Mouse (Mus musculus) neural tube, embryonic 11.5 days (tissue): ENCODE measurements at regions not wholly inside any gene's neighbourhood (a gene's known extent, or its start where the extent isn't known, plus 50 kb on each side); places are given as distances from the start of the nearest gene placed in this dataset.
A peak's percentile ranks its signal among the peaks of the same experiment; 100 is the strongest.

ENCODE experiments used
- ATAC-seq: fragments of 200-750 bp; cut with Nextera tagmentation; 2 replicates; pipeline ENCODE4 v1.8.0; 2017; ENCODE audit warnings: moderate number of reproducible peaks, mild to moderate bottlenecking, moderate TSS enrichment, moderate library complexity; ENCODE audit not compliant: insufficient read depth, low FRiP score, low TSS enrichment
- DNase-seq: peaks from one replicate; pipeline ENCODE4 v3.0.0-alpha.2; 2015; ENCODE audit warnings: low spot score
- H3K27ac ChIP-seq: fragments of 300-500 bp; sonication (generic); 2 replicates; pipeline ENCODE4 v1.5.1; 2014; ENCODE audit warnings: low read depth, mild to moderate bottlenecking, low read length
- H3K27me3 ChIP-seq: fragments of 300-500 bp; sonication (generic); 2 replicates; pipeline ENCODE4 v1.6.1; 2014; ENCODE audit warnings: mild to moderate bottlenecking, low read length, mixed read lengths; ENCODE audit not compliant: control insufficient read depth, insufficient read depth
- H3K36me3 ChIP-seq: fragments of 300-500 bp; sonication (generic); 2 replicates; pipeline ENCODE4 v1.6.1; 2014; ENCODE audit warnings: mild to moderate bottlenecking, low read length, moderate library complexity, mixed read lengths; ENCODE audit not compliant: control insufficient read depth, insufficient read depth
- H3K4me1 ChIP-seq: fragments of 300-500 bp; sonication (generic); 2 replicates; pipeline ENCODE4 v1.6.1; 2014; ENCODE audit warnings: low read length, mixed read lengths; ENCODE audit not compliant: control insufficient read depth, insufficient read depth
- H3K4me2 ChIP-seq: fragments of 300-500 bp; sonication (generic); 2 replicates; pipeline ENCODE4 v1.6.1; 2014; ENCODE audit warnings: low read depth, mild to moderate bottlenecking, moderate library complexity
- H3K4me3 ChIP-seq: fragments of 300-500 bp; sonication (generic); 2 replicates; pipeline ENCODE4 v1.5.1; 2014; ENCODE audit warnings: low read depth, low read length
- H3K9ac ChIP-seq: fragments of 300-500 bp; sonication (generic); 2 replicates; pipeline ENCODE4 v1.6.1; 2014; ENCODE audit warnings: mild to moderate bottlenecking, low read length
- H3K9me3 ChIP-seq: fragments of 300-500 bp; sonication (generic); 2 replicates; pipeline ENCODE4 v1.6.1; 2016; ENCODE audit warnings: low read length; ENCODE audit not compliant: control insufficient read depth
- WGBS: fragments of 180-500 bp; shearing (Covaris S2); extraction: QIAGEN DNeasy Blood & Tissue Kit; methylation state at CpG from one replicate; pipeline ENCODE4 v1.1.7; 2014; 5-methylcytosine and 5-hydroxymethylcytosine counted together

DNA sequence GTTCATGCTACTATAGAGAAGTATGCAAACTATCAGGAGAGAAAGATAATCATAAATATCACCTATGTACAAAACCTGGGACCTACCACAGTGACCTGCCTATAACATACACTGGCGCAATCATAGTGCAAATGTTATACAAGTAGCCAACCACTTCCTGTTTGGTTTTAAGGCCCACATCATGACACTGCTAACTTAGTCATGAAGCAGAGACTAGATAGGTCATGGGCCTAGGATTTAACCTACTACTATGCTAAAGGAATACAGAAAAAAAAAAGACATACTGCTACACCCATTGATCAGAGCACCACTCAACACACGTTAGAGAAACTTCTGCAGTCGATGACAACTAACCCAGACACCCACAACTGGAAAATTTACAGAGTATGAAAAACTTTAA, 498.6 kb upstream of the Acvr2a start:
- WGBS = 91% methylated on average over 3 of the region's 3 CpGs
- Histone ChIP-seq H3K36me3 (no peaks in the 10 kb centered on the region), H3K4me3 (no peak overlapping the region), H3K27ac (no peak overlapping the region), H3K4me1 (peaks cover 13% of the 10 kb centered on the region; the same call in 1 of the 2 replicates), H3K9ac (no peak overlapping the region), H3K27me3 (no peaks in the 10 kb centered on the region), H3K9me3 (no peaks in the 10 kb centered on the region), H3K4me2 (no peak overlapping the region)
- DNase-seq (no peak), ATAC-seq (no peak)

DNA sequence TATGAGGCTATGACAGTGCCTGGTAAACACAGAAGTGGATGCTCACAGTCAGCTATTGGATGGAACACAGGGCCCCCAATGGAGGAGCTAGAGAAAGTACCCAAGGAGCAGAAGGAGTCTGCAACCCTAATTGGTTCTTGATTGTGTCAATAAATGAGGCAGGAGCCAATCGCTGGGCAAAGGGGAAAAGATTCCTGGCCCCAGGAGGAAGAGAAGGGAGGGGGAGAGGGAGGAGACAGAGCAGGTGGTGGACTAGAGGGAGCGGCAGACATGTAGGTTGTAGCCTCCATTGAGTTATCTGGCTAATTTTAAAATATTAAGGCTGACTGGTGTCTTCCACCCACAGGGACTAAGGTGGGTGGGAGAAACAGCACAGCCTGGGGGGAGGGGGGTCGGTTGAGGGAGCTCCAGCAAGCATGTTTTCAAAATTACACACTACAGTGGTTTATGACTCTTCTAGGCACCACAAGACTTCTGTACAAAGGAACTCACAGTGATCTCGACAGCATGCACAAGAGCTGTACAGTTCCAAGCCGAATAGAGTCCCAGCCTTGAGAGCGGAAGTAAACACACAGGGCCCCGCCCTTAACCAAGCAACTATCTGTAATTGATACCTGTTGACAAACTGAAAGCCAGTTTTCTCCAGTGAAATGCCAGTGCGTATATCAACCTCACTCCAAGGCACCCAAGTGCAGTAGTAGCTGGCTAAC, 497.6 kb upstream of the Acvr2a start:
- Histone ChIP-seq H3K27ac (no peak overlapping the region), H3K36me3 (no peaks in the 10 kb centered on the region), H3K4me2 (no peak overlapping the region), H3K4me1 (peaks cover 13% of the 10 kb centered on the region; the same call in 1 of the 2 replicates), H3K9ac (no peak overlapping the region), H3K27me3 (no peaks in the 10 kb centered on the region), H3K4me3 (no peak overlapping the region), H3K9me3 (no peaks in the 10 kb centered on the region)
- DNase-seq (no peak), ATAC-seq (no peak)
- WGBS = 82% methylated on average over 8 of the region's 8 CpGs

DNA sequence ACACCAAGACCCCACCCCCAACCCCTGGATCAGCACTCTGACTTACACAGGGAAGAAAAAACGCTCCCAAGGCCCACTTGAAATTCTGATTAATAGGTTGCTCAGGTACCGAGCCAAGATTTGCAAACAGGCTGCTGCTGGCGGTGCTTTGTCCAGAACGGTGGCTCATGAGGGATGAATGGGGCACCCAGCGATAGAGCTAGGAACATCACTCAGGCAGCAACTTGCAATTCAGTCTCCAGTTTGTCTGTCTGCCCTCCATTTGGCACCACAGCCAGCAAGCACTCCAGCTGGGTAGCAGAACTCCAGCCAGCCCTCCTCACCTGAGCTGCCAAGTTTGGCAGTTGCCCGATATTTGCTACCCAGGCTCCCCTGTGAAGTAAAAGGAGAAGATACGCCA, 496.1 kb upstream of the Acvr2a start:
- Histone ChIP-seq H3K4me3 (no peak overlapping the region), H3K4me1 (peaks cover 13% of the 10 kb centered on the region; the same call in 1 of the 2 replicates), H3K27ac (peak overlapping the region; percentile 67), H3K4me2 (peak overlapping the region; percentile 1; the same call in 1 of the 2 replicates), H3K9me3 (no peaks in the 10 kb centered on the region), H3K9ac (no peak overlapping the region), H3K27me3 (no peaks in the 10 kb centered on the region), H3K36me3 (no peaks in the 10 kb centered on the region)
- peak; percentile 53 for DNase-seq
- 38% methylated on average over 7 of the region's 7 CpGs for WGBS
- ATAC-seq = peak; percentile 8; the same call in 1 of the 2 replicates

DNA sequence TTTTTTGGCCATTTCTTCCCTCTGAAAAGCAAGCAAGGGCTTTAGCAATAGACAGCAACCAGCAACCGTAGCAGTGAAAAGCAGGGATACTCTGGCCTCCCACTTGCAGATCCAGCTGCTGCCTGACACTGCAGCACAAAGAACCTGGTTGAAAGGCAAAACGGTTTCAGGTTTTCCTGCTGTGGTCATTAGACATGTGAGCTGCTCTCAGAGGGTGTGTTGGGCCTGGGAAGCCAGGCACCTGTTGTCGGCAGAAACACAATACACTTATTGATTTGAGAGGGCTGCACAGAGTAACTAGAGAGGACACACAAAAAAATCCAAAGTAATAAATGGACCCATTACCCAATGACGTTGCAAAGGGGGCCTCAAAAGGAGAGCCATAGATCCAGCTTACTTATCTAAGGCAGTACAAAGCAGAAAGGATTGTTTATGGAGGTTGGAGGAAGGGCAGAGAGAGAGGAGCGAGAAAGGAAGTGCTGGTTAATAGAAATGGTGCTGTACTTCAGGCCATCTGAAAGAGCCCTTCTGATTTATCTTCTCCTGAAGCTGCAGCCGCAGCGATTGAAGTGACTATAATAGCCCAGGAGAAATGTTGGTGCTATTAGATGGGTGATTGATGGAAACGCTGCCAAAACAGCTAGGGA, 495.4 kb upstream of the Acvr2a start:
- peak; percentile 69 for DNase-seq
- no peaks in the 10 kb centered on the region for H3K27me3 ChIP-seq
- H3K27ac ChIP-seq = peak overlapping the region; percentile 67
- peak; percentile 78 for ATAC-seq
- no peaks in the 10 kb centered on the region for H3K36me3 ChIP-seq
- no peak overlapping the region for H3K4me3 ChIP-seq
- no peak overlapping the region for H3K9ac ChIP-seq
- peaks cover 13% of the 10 kb centered on the region; the same call in 1 of the 2 replicates for H3K4me1 ChIP-seq
- no peaks in the 10 kb centered on the region for H3K9me3 ChIP-seq
- H3K4me2 ChIP-seq = no peak overlapping the region
- 7% methylated on average over 8 of the region's 8 CpGs for WGBS

DNA sequence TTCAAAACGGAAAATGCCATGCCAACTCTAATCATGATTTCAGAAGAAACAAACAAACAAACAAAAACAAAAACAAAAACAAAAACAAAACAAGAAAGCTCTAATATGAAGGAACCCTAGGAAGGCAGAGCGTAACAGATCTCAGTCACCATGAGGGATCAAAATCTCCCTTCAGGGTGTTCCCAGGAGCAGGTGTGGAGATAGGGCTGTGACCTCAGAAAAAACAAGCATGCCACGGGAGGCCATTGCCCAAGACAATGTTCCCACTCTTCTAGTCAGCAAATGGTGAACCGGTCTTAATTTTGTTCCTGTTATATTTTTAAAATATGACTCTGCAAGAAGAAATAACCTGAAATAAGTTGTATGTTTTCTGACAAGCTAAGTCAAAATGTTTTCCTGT, 492.4 kb upstream of the Acvr2a start:
- no peak overlapping the region for H3K27ac ChIP-seq
- no peak for ATAC-seq
- H3K4me2 ChIP-seq = no peak overlapping the region
- H3K36me3 ChIP-seq = no peaks in the 10 kb centered on the region
- no peak for DNase-seq
- peaks cover 13% of the 10 kb centered on the region; the same call in 1 of the 2 replicates for H3K4me1 ChIP-seq
- WGBS = 82% methylated on average over 4 of the region's 4 CpGs
- no peak overlapping the region for H3K9ac ChIP-seq
- H3K4me3 ChIP-seq = no peak overlapping the region
- H3K27me3 ChIP-seq = no peaks in the 10 kb centered on the region
- no peaks in the 10 kb centered on the region for H3K9me3 ChIP-seq

DNA sequence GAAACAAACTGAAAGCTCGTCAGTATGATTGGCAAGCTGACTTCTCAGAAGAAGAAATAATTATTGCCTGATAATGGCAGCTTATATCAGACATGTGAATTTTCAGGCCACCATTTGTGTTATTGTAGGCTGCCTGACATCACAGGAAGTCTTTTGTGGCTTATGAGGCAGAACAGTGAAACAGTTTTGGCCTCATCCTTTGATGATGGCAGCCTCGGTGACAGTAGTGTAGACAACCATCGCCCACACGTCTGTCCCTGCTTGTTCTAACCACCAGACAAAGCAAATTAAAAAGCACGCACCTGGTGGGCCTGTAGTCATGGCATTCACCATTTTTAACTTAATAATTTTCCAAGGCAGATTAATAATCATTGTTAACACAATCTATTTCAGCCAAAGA, 491.6 kb upstream of the Acvr2a start:
- no peak overlapping the region for H3K4me2 ChIP-seq
- H3K9me3 ChIP-seq = no peaks in the 10 kb centered on the region
- H3K9ac ChIP-seq = no peak overlapping the region
- H3K27ac ChIP-seq = no peak overlapping the region
- no peaks in the 10 kb centered on the region for H3K36me3 ChIP-seq
- WGBS = 82% methylated on average over 5 of the region's 5 CpGs
- H3K4me1 ChIP-seq = peaks cover 13% of the 10 kb centered on the region; the same call in 1 of the 2 replicates
- ATAC-seq (no peak), DNase-seq (no peak)
- H3K4me3 ChIP-seq = no peak overlapping the region
- H3K27me3 ChIP-seq = no peaks in the 10 kb centered on the region

DNA sequence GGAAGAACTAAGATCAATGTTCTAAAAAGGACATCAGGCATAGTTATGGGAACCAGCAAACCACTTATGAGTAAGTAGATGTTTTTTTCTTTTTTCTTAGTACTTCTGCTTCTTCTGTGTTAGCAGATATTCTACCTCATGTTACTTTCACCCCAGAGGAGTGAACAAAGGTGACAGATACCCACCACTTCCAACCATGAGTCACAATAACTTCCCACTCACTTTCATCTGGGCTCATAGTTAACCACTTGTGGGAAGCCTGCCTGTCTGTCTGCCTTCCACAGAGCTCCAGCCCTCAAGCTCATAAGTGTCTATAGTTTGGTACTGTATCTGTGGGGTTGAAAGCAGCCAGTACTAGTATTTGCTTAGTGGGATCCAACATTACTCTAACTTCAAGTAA, 485.7 kb upstream of the Acvr2a start:
- H3K9ac ChIP-seq = no peak overlapping the region
- no peak for DNase-seq
- H3K4me3 ChIP-seq = no peak overlapping the region
- no peak overlapping the region for H3K4me2 ChIP-seq
- no peak overlapping the region for H3K27ac ChIP-seq
- no peaks in the 10 kb centered on the region for H3K27me3 ChIP-seq
- no peaks in the 10 kb centered on the region for H3K36me3 ChIP-seq
- no peaks in the 10 kb centered on the region for H3K4me1 ChIP-seq
- no peak for ATAC-seq
- no peaks in the 10 kb centered on the region for H3K9me3 ChIP-seq

DNA sequence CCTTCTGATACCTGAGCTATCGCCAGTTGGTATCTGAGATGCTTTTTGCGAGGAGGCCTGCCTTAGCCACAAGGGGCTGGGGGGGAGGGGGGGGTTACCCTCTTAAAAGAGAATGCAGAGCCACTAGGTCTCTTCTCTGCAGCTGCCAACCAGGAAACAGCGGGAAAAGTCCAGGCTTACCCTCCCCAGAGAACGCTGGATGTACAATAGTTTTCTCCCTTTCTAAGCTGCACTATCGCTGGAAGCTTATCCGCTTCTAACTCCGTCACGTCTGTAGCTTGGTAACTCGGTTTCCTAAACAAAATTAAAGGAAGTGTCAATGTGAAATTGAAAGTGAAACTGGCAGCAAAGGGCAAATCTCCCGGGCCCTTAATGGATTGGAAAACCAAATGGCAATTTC, 481.1 kb upstream of the Acvr2a start:
- Histone ChIP-seq H3K4me1 (no peaks in the 10 kb centered on the region), H3K4me2 (no peak overlapping the region), H3K4me3 (no peak overlapping the region), H3K27me3 (no peaks in the 10 kb centered on the region), H3K36me3 (no peaks in the 10 kb centered on the region), H3K27ac (no peak overlapping the region), H3K9ac (no peak overlapping the region), H3K9me3 (no peaks in the 10 kb centered on the region)
- ATAC-seq = no peak
- DNase-seq = no peak
- WGBS = 73% methylated on average over 10 of the region's 10 CpGs

DNA sequence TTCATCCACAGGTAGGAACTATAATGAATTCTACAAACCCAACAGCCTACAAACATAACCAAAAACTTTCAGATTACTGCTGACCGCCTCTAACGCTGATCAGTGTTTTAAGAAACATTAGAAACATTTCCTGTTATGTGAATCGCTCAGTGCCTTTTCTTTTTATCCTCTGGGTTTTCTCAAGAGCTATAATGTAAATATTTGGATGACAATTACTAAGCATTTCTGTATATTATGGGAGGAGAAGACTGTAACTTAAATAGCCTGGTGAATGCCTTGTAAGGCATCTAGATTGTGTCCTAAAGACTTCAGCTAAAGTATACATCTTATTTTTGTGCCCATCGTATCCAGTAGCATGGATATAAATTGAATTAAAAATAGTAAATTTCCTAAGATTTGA, 465.9 kb upstream of the Acvr2a start:
- Histone ChIP-seq H3K4me1 (no peaks in the 10 kb centered on the region), H3K27me3 (no peaks in the 10 kb centered on the region), H3K9ac (no peak overlapping the region), H3K4me2 (no peak overlapping the region), H3K9me3 (no peaks in the 10 kb centered on the region), H3K27ac (no peak overlapping the region), H3K36me3 (no peaks in the 10 kb centered on the region), H3K4me3 (no peak overlapping the region)
- no peak for DNase-seq
- 88% methylated on average over 4 of the region's 4 CpGs for whole genome bisulfite sequencing
- no peak for ATAC-seq
